Mouse (Mus musculus): Measurements from ENCODE around the gene Hist1h4h. TPM values are rescaled to one million over a fixed set of nuclear protein-coding genes. Genes with fewer than 3 reads are reported as not detected.

Hist1h4h gene
- total RNA-seq, 2 experiments from 2014 or later, result 265 to 270 TPM

Small RNAs within 50 kb of the gene (microRNA-seq; reads per million reads assigned to microRNA genes)
- gene Gm44297 (not detected), gene Gm44359 (not detected), gene Gm44394 (not detected), gene n-TStga1 (1.1 reads per million)

Other genes with a start within 250 kb of the Hist1h4h start
- 10 to 100 TPM; 38.1 to 40.8 TPM for gene Zfp322a, start 161.8 kb upstream of the Hist1h4h start, total RNA-seq (2021)
- gene Abt1, start 107.2 kb upstream of the Hist1h4h start, total RNA-seq (2021), result 1 to 10 TPM; 6.3 to 6.5 TPM
- gene Btn1a1, start 65.1 kb upstream of the Hist1h4h start, total RNA-seq (2021), result not detected
- gene Btn2a2, start 42.2 kb upstream of the Hist1h4h start, total RNA-seq (2021), result under 1 TPM; 0.75 to 0.88 TPM
- 10 to 100 TPM; 27.0 to 28.3 TPM for gene Hist1h2af, start 2.9 kb downstream of the Hist1h4h start, total RNA-seq (2021)
- 10 to 100 TPM in 1 of 2 experiments, 1 to 10 TPM in 1; 9.7 to 10.4 TPM for gene Hist1h3g, start 4.4 kb downstream of the Hist1h4h start, total RNA-seq (2021)
- gene Hist1h2bh, start 12.3 kb downstream of the Hist1h4h start, total RNA-seq (2021), result 1 to 10 TPM; 1.4 to 1.7 TPM
- gene Hist1h3f, start 13.0 kb downstream of the Hist1h4h start, total RNA-seq (2021), result 10 to 100 TPM; 22.6 to 23.0 TPM
- 100 to 1,000 TPM; 148 to 159 TPM for gene Hist1h4f, start 20.6 kb downstream of the Hist1h4h start, total RNA-seq (2021)
- 1 to 10 TPM; 4.5 to 5.3 TPM for gene Hist1h1d, start 22.2 kb downstream of the Hist1h4h start, total RNA-seq (2021)
- 10 to 100 TPM; 65.0 to 81.2 TPM for gene Hist1h3e, start 31.3 kb downstream of the Hist1h4h start, total RNA-seq (2021)
- 10 to 100 TPM in 1 of 2 experiments, 1 to 10 TPM in 1; 9.5 to 14.3 TPM for gene Hist1h2ae, start 40.2 kb downstream of the Hist1h4h start, total RNA-seq (2021)
- gene Hist1h2bg, start 40.3 kb downstream of the Hist1h4h start, total RNA-seq (2021), result 100 to 1,000 TPM in 1 of 2 experiments, 10 to 100 TPM in 1; 94.0 to 103 TPM
- gene Hist1h2bf, start 43.1 kb downstream of the Hist1h4h start, total RNA-seq (2021), result 10 to 100 TPM; 38.1 to 39.3 TPM
- 1 to 10 TPM; 5.8 to 9.4 TPM for gene Hist1h2ad, start 43.3 kb downstream of the Hist1h4h start, total RNA-seq (2021)
- gene Hist1h3d, start 44.7 kb downstream of the Hist1h4h start, total RNA-seq (2021), result 1 to 10 TPM; 8.4 to 9.1 TPM
- gene Hist1h4d, start 50.5 kb downstream of the Hist1h4h start, total RNA-seq (2021), result 100 to 1,000 TPM; 134 to 145 TPM
- gene Hist1h2be, start 90.1 kb downstream of the Hist1h4h start, total RNA-seq (2021), result 1 to 10 TPM; 6.8 to 7.2 TPM
- 10 to 100 TPM; 62.5 to 68.0 TPM for gene Hist1h1e, start 91.5 kb downstream of the Hist1h4h start, total RNA-seq (2021)
- 1 to 10 TPM; 2.4 to 2.9 TPM for gene Hist1h2ac, start 152.9 kb downstream of the Hist1h4h start, total RNA-seq (2021)
- gene Hist1h2bc, start 153.1 kb downstream of the Hist1h4h start, total RNA-seq (2021), result 10 to 100 TPM; 17.4 to 21.2 TPM
- gene Hist1h1t, start 164.8 kb downstream of the Hist1h4h start, total RNA-seq (2021), result not detected
- gene Hist1h4c, start 167.4 kb downstream of the Hist1h4h start, total RNA-seq (2021), result 100 to 1,000 TPM in 1 of 2 experiments, 10 to 100 TPM in 1; 94.0 to 104 TPM
- gene Hfe, start 179.8 kb downstream of the Hist1h4h start, total RNA-seq (2021), result 1 to 10 TPM; 2.0 to 2.5 TPM
- gene Hist1h1c, start 207.8 kb downstream of the Hist1h4h start, total RNA-seq (2021), result 10 to 100 TPM; 75.9 to 81.0 TPM
- 10 to 100 TPM; 13.2 to 15.0 TPM for gene Hist1h3c, start 214.6 kb downstream of the Hist1h4h start, total RNA-seq (2021)
- 10 to 100 TPM; 25.4 to 26.6 TPM for gene Hist1h2bb, start 215.7 kb downstream of the Hist1h4h start, total RNA-seq (2021)
- gene Hist1h2ab, start 220.1 kb downstream of the Hist1h4h start, total RNA-seq (2021), result 10 to 100 TPM; 43.9 to 44.2 TPM
- gene Hist1h3b, start 221.2 kb downstream of the Hist1h4h start, total RNA-seq (2021), result 10 to 100 TPM; 37.4 to 47.0 TPM
- 10 to 100 TPM; 79.7 to 80.1 TPM for gene Hist1h4b, start 226.0 kb downstream of the Hist1h4h start, total RNA-seq (2021)
- 10 to 100 TPM; 77.4 to 83.3 TPM for gene Hist1h4a, start 230.2 kb downstream of the Hist1h4h start, total RNA-seq (2021)
- 10 to 100 TPM; 53.3 to 58.4 TPM for gene Hist1h3a, start 231.3 kb downstream of the Hist1h4h start, total RNA-seq (2021)
- gene Hist1h1a, start 232.6 kb downstream of the Hist1h4h start, total RNA-seq (2021), result 10 to 100 TPM; 32.9 to 36.8 TPM
- under 1 TPM; 0.36 to 0.54 TPM for gene Trim38, start 238.9 kb downstream of the Hist1h4h start, total RNA-seq (2021)